Mouse (Mus musculus): ENCODE data around the gene Plcb1. TPM values are rescaled to one million over a fixed set of nuclear protein-coding genes. Genes with fewer than 3 reads are reported as not detected.
A peak's percentile ranks its signal among the peaks of the same experiment; 100 is the strongest.

Plcb1 gene
- polyA plus RNA-seq, 1 experiment from 2014 or later, result 7.7 TPM

GRCm38 (mm10) chr2:135434947-135435515 lies 649.2 kb downstream of the Plcb1 start:
- no peaks in the 10 kb centered on the region for H3K27me3 ChIP-seq (replicated peaks; ENCODE audit: control insufficient read depth, insufficient read depth, low read length)
- TF ChIP-seq CTCF (IDR thresholded peaks at IDR 0.05; ENCODE audit: low read depth), result no peak
- H3K9ac ChIP-seq (ENCODE audit: low read depth, low read length), result no peak overlapping the region
- no peak overlapping the region for H3K27ac ChIP-seq (ENCODE audit: low read depth, low read length)
- ATAC-seq, result no peak
- no peaks in the 10 kb centered on the region for H3K9me3 ChIP-seq (ENCODE audit: control insufficient read depth)
- no peaks in the 10 kb centered on the region for H3K4me1 ChIP-seq (replicated peaks; ENCODE audit: control insufficient read depth, insufficient read depth, low read length)
- H3K36me3 ChIP-seq (ENCODE audit: control insufficient read depth, insufficient read depth), result no peaks in the 10 kb centered on the region
- H3K4me2 ChIP-seq (replicated peaks; ENCODE audit: low read depth), result no peak overlapping the region
- no peak overlapping the region for H3K4me3 ChIP-seq (ENCODE audit: low read depth, low read length)
- 63% methylated on average over 5 of the region's 5 CpGs for WGBS

GRCm38 (mm10) chr2:135439034-135439433 lies 653.2 kb downstream of the Plcb1 start:
- H3K4me3 ChIP-seq (ENCODE audit: low read depth, low read length), result no peak overlapping the region
- ATAC-seq, result no peak; the same call in 1 of the 2 replicates
- no peaks in the 10 kb centered on the region for H3K4me1 ChIP-seq (replicated peaks; ENCODE audit: control insufficient read depth, insufficient read depth, low read length)
- H3K9ac ChIP-seq (ENCODE audit: low read depth, low read length), result no peak overlapping the region
- H3K27me3 ChIP-seq (replicated peaks; ENCODE audit: control insufficient read depth, insufficient read depth, low read length), result no peaks in the 10 kb centered on the region
- no peak for TF ChIP-seq CTCF (IDR thresholded peaks at IDR 0.05; ENCODE audit: low read depth)
- H3K27ac ChIP-seq (ENCODE audit: low read depth, low read length), result no peak overlapping the region
- 80% methylated on average over 3 of the region's 3 CpGs for WGBS
- no peaks in the 10 kb centered on the region for H3K9me3 ChIP-seq (ENCODE audit: control insufficient read depth)
- no peak overlapping the region for H3K4me2 ChIP-seq (replicated peaks; ENCODE audit: low read depth)
- H3K36me3 ChIP-seq (ENCODE audit: control insufficient read depth, insufficient read depth), result no peaks in the 10 kb centered on the region

GRCm38 (mm10) chr2:135439546-135440517 lies 654.0 kb downstream of the Plcb1 start:
- H3K4me2 ChIP-seq (replicated peaks; ENCODE audit: low read depth), result no peak overlapping the region

GRCm38 (mm10) chr2:135453581-135453980 lies 667.7 kb downstream of the Plcb1 start:
- Histone ChIP-seq H3K9ac (ENCODE audit: low read depth, low read length) (no peak overlapping the region), H3K9me3 (ENCODE audit: control insufficient read depth) (no peaks in the 10 kb centered on the region), H3K4me2 (replicated peaks; ENCODE audit: low read depth) (no peak overlapping the region), H3K27me3 (replicated peaks; ENCODE audit: control insufficient read depth, insufficient read depth, low read length) (no peaks in the 10 kb centered on the region), H3K4me3 (ENCODE audit: low read depth, low read length) (no peak overlapping the region), H3K4me1 (replicated peaks; ENCODE audit: control insufficient read depth, insufficient read depth, low read length) (no peaks in the 10 kb centered on the region), H3K27ac (ENCODE audit: low read depth, low read length) (no peak overlapping the region), H3K36me3 (ENCODE audit: control insufficient read depth, insufficient read depth) (no peaks in the 10 kb centered on the region)
- 92% methylated on average over 1 of the region's 1 CpGs for WGBS
- TF ChIP-seq CTCF (IDR thresholded peaks at IDR 0.05; ENCODE audit: low read depth), result no peak
- no peak for ATAC-seq

More at GRCm38 (mm10) chr2:135439546-135440517, 654.0 kb downstream of the Plcb1 start:
- Histone ChIP-seq H3K36me3 (ENCODE audit: control insufficient read depth, insufficient read depth) (no peaks in the 10 kb centered on the region), H3K27me3 (replicated peaks; ENCODE audit: control insufficient read depth, insufficient read depth, low read length) (no peaks in the 10 kb centered on the region), H3K9me3 (ENCODE audit: control insufficient read depth) (no peaks in the 10 kb centered on the region), H3K9ac (ENCODE audit: low read depth, low read length) (no peak overlapping the region), H3K4me1 (replicated peaks; ENCODE audit: control insufficient read depth, insufficient read depth, low read length) (no peaks in the 10 kb centered on the region), H3K4me3 (ENCODE audit: low read depth, low read length) (no peak overlapping the region), H3K27ac (ENCODE audit: low read depth, low read length) (0 out of 2 replicates have a peak overlapping the region, but pooled peaks have one; percentile 9)
- peak; percentile 45; the same call in 1 of the 2 replicates for ATAC-seq
- peak; percentile 74 for TF ChIP-seq CTCF (IDR thresholded peaks at IDR 0.05; ENCODE audit: low read depth)
- 13% methylated on average over 7 of the region's 7 CpGs for WGBS

- H3K4me2 ChIP-seq (replicated peaks; ENCODE audit: low read depth), result no peak overlapping the region
- no peak overlapping the region for H3K4me3 ChIP-seq (ENCODE audit: low read depth, low read length)
- no peaks in the 10 kb centered on the region for H3K9me3 ChIP-seq (ENCODE audit: control insufficient read depth)
- no peaks in the 10 kb centered on the region for H3K36me3 ChIP-seq (ENCODE audit: control insufficient read depth, insufficient read depth)
- no peak for ATAC-seq
- no peak for TF ChIP-seq CTCF (IDR thresholded peaks at IDR 0.05; ENCODE audit: low read depth)
- H3K9ac ChIP-seq (ENCODE audit: low read depth, low read length), result no peak overlapping the region
- WGBS, result 75% methylated on average over 2 of the region's 2 CpGs
- no peaks in the 10 kb centered on the region for H3K4me1 ChIP-seq (replicated peaks; ENCODE audit: control insufficient read depth, insufficient read depth, low read length)
- H3K27me3 ChIP-seq (replicated peaks; ENCODE audit: control insufficient read depth, insufficient read depth, low read length), result no peaks in the 10 kb centered on the region
- no peak overlapping the region for H3K27ac ChIP-seq (ENCODE audit: low read depth, low read length)
These were observed 668.1 kb downstream of the Plcb1 start for GRCm38 (mm10) chr2:135454015-135454414.

- Histone ChIP-seq H3K9ac (ENCODE audit: low read depth, low read length) (no peak overlapping the region), H3K4me1 (replicated peaks; ENCODE audit: control insufficient read depth, insufficient read depth, low read length) (no peaks in the 10 kb centered on the region), H3K36me3 (ENCODE audit: control insufficient read depth, insufficient read depth) (no peaks in the 10 kb centered on the region), H3K27ac (ENCODE audit: low read depth, low read length) (no peak overlapping the region), H3K4me3 (ENCODE audit: low read depth, low read length) (no peak overlapping the region), H3K9me3 (ENCODE audit: control insufficient read depth) (no peaks in the 10 kb centered on the region), H3K27me3 (replicated peaks; ENCODE audit: control insufficient read depth, insufficient read depth, low read length) (no peaks in the 10 kb centered on the region), H3K4me2 (replicated peaks; ENCODE audit: low read depth) (no peak overlapping the region)
- no peak for TF ChIP-seq CTCF (IDR thresholded peaks at IDR 0.05; ENCODE audit: low read depth)
- 23% methylated on average over 1 of the region's 1 CpGs for WGBS
- no peak for ATAC-seq
These were observed 668.6 kb downstream of the Plcb1 start for GRCm38 (mm10) chr2:135454455-135454854.
